Mouse (Mus musculus) lung, embryonic 16.5 days (tissue): Measurements from ENCODE around the gene Gm6871. TPM values are rescaled to one million over a fixed set of nuclear protein-coding genes. Genes with fewer than 3 reads are reported as not detected.
A peak's percentile ranks its signal among the peaks of the same experiment; 100 is the strongest.
"Not testable (repeated sequence)": the region's sequence is repeated elsewhere in the genome, so short reads cannot be mapped to it uniquely, and the experiment has no call there.

Source experiments
- ATAC-seq: fragments of 200-750 bp; cut with Nextera tagmentation; 2 replicates; pipeline ENCODE4 v1.8.0; 2017; ENCODE audit warnings: low read depth, mild to moderate bottlenecking, moderate library complexity
- H3K27ac ChIP-seq: fragments of 300-500 bp; sonication (generic); 2 replicates; pipeline ENCODE4 v1.5.1; 2014; ENCODE audit warnings: mild to moderate bottlenecking, control low read depth, low read length
- H3K27me3 ChIP-seq: fragments of 300-500 bp; sonication (generic); 2 replicates; pipeline ENCODE4 v1.6.1; 2014; ENCODE audit warnings: low read depth, low read length, mixed read lengths; ENCODE audit not compliant: control insufficient read depth, insufficient read depth
- H3K36me3 ChIP-seq: fragments of 300-500 bp; sonication (generic); 2 replicates; pipeline ENCODE4 v1.6.1; 2014; ENCODE audit warnings: low read length; ENCODE audit not compliant: control insufficient read depth, insufficient read depth
- H3K4me1 ChIP-seq: fragments of 300-500 bp; sonication (generic); replicated peaks from 2 replicates; pipeline ENCODE4 v1.6.1; 2014; ENCODE audit warnings: low read length, mixed read lengths; ENCODE audit not compliant: control insufficient read depth, insufficient read depth
- H3K4me2 ChIP-seq: fragments of 300-500 bp; sonication (generic); 2 replicates; pipeline ENCODE4 v1.6.1; 2014; ENCODE audit warnings: low read depth, low read length, control low read depth
- H3K4me3 ChIP-seq: fragments of 300-500 bp; sonication (generic); 2 replicates; pipeline ENCODE4 v1.5.1; 2014; ENCODE audit warnings: mild to moderate bottlenecking, low read length, control low read depth
- H3K9ac ChIP-seq: fragments of 300-500 bp; sonication (generic); 2 replicates; pipeline ENCODE4 v1.6.1; 2014; ENCODE audit warnings: low read length, control low read depth
- H3K9me3 ChIP-seq: fragments of 300-500 bp; sonication (generic); 2 replicates; pipeline ENCODE4 v1.6.1; 2016; ENCODE audit warnings: low read length; ENCODE audit not compliant: control insufficient read depth
- WGBS: fragments of 180-500 bp; shearing (Covaris S2); extraction: QIAGEN DNeasy Blood & Tissue Kit; methylation state at CpG from one replicate; pipeline ENCODE4 v1.1.7; 2014; 5-methylcytosine and 5-hydroxymethylcytosine counted together
- polyA plus RNA-seq: library from polyadenylated mRNA; unstranded; fragments of >200 nt; fragmentation: Nextera tagmentation; extraction: Ambion mirVana; gene quantifications from 2 replicates; pipeline ENCODE4 v1.2.1, GENCODE M21; 2015

Gene Gm6871
- polyA plus RNA-seq, 1 experiment from 2014 or later, result not detected

DNA sequence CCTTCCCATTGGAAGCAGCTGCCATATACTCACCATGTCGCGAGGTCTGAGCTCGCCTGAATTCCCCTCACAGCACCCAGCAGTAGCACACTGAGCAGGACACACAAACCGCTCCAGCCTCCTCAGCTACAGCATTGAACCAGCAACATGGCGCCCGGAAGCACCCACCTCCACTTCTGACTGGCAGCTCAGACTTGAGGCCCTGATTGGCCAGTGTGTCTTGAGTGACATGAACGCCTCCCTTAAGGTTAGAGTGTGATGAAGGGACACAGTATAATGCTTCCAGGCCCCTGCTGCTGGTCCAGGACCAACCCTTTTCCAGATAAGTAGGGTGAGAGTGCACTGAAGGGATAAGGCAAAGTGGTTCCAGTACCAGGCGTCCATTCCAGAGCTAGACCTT lies 12.8 kb downstream of the Gm6871 start:
- Histone ChIP-seq H3K9ac (no peak overlapping the region), H3K27me3 (no peaks in the 10 kb centered on the region), H3K4me2 (no peak overlapping the region), H3K4me3 (no peak overlapping the region), H3K4me1 (no peaks in the 10 kb centered on the region), H3K36me3 (no peaks in the 10 kb centered on the region), H3K9me3 (no peaks in the 10 kb centered on the region), H3K27ac (no peak overlapping the region)
- no peak for ATAC-seq
- WGBS, result 68% methylated on average over 8 of the region's 8 CpGs

GRCm38 (mm10) chr7:41512672-41513071 lies 60.8 kb downstream of the Gm6871 start:
- no peaks in the 10 kb centered on the region for H3K36me3 ChIP-seq
- H3K9ac ChIP-seq, result no peak overlapping the region
- H3K4me2 ChIP-seq, result no peak overlapping the region
- no peak for ATAC-seq
- WGBS, result 90% methylated on average over 3 of the region's 3 CpGs
- no peaks in the 10 kb centered on the region for H3K27me3 ChIP-seq
- no peaks in the 10 kb centered on the region for H3K4me1 ChIP-seq
- no peak overlapping the region for H3K4me3 ChIP-seq
- no peak overlapping the region for H3K27ac ChIP-seq
- peaks cover 3% of the 10 kb centered on the region; the same call in 1 of the 2 replicates for H3K9me3 ChIP-seq

- Histone ChIP-seq H3K4me3 (no peak overlapping the region), H3K36me3 (no peaks in the 10 kb centered on the region), H3K27me3 (no peaks in the 10 kb centered on the region), H3K4me1 (no peaks in the 10 kb centered on the region), H3K27ac (no peak overlapping the region), H3K9me3 (peaks cover 3% of the 10 kb centered on the region; the same call in 1 of the 2 replicates), H3K4me2 (no peak overlapping the region), H3K9ac (no peak overlapping the region)
- WGBS, result 4% methylated on average over 1 of the region's 1 CpGs
- ATAC-seq, result no peak
Observed at GRCm38 (mm10) chr7:41512207-41512606, 61.3 kb downstream of the Gm6871 start.

GRCm38 (mm10) chr7:41502402-41502801 lies 71.1 kb downstream of the Gm6871 start:
- Histone ChIP-seq H3K4me3 (no peak overlapping the region), H3K27me3 (no peaks in the 10 kb centered on the region), H3K36me3 (no peaks in the 10 kb centered on the region), H3K9me3 (no peaks in the 10 kb centered on the region; the same call in 1 of the 2 replicates), H3K9ac (no peak overlapping the region), H3K4me2 (no peak overlapping the region), H3K27ac (no peak overlapping the region), H3K4me1 (no peaks in the 10 kb centered on the region)
- no peak for ATAC-seq
- 28% methylated on average over 1 of the region's 1 CpGs for WGBS

GRCm38 (mm10) chr7:41500151-41500934 lies 73.1 kb downstream of the Gm6871 start:
- no peaks in the 10 kb centered on the region for H3K9me3 ChIP-seq
- peak overlapping the region; percentile 74 for H3K9ac ChIP-seq
- peak; percentile 53 for ATAC-seq
- H3K27ac ChIP-seq, result no peak overlapping the region
- H3K36me3 ChIP-seq, result no peaks in the 10 kb centered on the region
- peak overlapping the region; percentile 93 for H3K4me2 ChIP-seq
- whole genome bisulfite sequencing, result 17% methylated on average over 22 of the region's 22 CpGs
- H3K4me3 ChIP-seq, result peak overlapping the region; percentile 61
- H3K4me1 ChIP-seq, result no peaks in the 10 kb centered on the region
- no peaks in the 10 kb centered on the region for H3K27me3 ChIP-seq

GRCm38 (mm10) chr7:41499389-41500049 lies 73.9 kb downstream of the Gm6871 start, which contains the start of the genes Gm20449 and AW146154:
Gm20449 (minus strand) TSS chr7:41499417.
AW146154 (minus strand) TSS chr7:41499890.
- H3K9ac ChIP-seq, result peak within 1 kb of the TSS; percentile 74
- peaks cover 6% of the 10 kb centered on the region; the same call in 1 of the 2 replicates for H3K36me3 ChIP-seq
- H3K4me1 ChIP-seq, result no peaks in the 10 kb centered on the region
- H3K9me3 ChIP-seq, result peaks cover 7% of the 10 kb centered on the region; the same call in 1 of the 2 replicates
- H3K27me3 ChIP-seq, result no peaks in the 10 kb centered on the region
- peak; percentile 98 for ATAC-seq
- peak within 1 kb of the TSS; percentile 61 for H3K4me3 ChIP-seq
- under 1% methylated on average over 18 of the region's 18 CpGs for WGBS
- peak within 1 kb of the TSS; percentile 93 for H3K4me2 ChIP-seq
- H3K27ac ChIP-seq, result peak within 1 kb of the TSS; percentile 84

GRCm38 (mm10) chr7:41499018-41499388 lies 74.5 kb downstream of the Gm6871 start:
- H3K9me3 ChIP-seq, H3K36me3 ChIP-seq, H3K4me1 ChIP-seq, H3K27me3 ChIP-seq: not testable (repeated sequence)
- peak; percentile 59; the same call in 1 of the 2 replicates for ATAC-seq
- 0% methylated on average over 6 of the region's 6 CpGs for WGBS
- Histone ChIP-seq H3K9ac (peak overlapping the region; percentile 74), H3K27ac (peak overlapping the region; percentile 84), H3K4me2 (peak overlapping the region; percentile 93), H3K4me3 (peak overlapping the region; percentile 61)

DNA sequence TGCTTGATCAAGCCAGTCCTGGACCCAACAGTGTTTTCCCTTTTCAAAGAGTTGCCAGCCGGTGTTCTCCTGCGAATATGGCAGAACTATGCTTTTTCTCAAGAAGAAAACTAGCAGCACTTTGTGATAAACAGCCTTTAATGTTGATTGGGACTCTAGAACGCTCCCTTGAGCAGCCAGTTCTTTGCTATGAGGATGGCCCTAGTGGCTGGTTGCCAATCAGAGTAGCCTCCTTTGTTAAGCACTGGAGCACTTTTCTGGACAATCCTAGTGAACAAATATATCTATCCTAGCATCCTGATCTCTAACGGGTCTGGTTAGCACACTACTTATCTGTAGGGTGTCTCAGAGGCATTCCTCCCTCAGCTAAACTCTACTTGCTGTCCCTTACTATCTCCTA lies 75.0 kb downstream of the Gm6871 start:
- H3K4me1 ChIP-seq, H3K27me3 ChIP-seq, H3K9ac ChIP-seq, H3K9me3 ChIP-seq, H3K36me3 ChIP-seq, ATAC-seq, H3K27ac ChIP-seq: not testable (repeated sequence)
- H3K4me2 ChIP-seq, result peak overlapping the region; percentile 93
- peak overlapping the region; percentile 61 for H3K4me3 ChIP-seq
- WGBS, result 72% methylated on average over 3 of the region's 4 CpGs

- Histone ChIP-seq H3K4me2 (no peak overlapping the region), H3K9ac (no peak overlapping the region), H3K36me3 (peaks cover 6% of the 10 kb centered on the region; the same call in 1 of the 2 replicates), H3K4me3 (no peak overlapping the region), H3K9me3 (peaks cover 9% of the 10 kb centered on the region; the same call in 1 of the 2 replicates), H3K27ac (no peak overlapping the region), H3K27me3 (no peaks in the 10 kb centered on the region), H3K4me1 (no peaks in the 10 kb centered on the region)
- no peak for ATAC-seq
- 98% methylated on average over 2 of the region's 2 CpGs for WGBS
Observed at GRCm38 (mm10) chr7:41497871-41498270, 75.6 kb downstream of the Gm6871 start.
